Mouse (Mus musculus): ENCODE results near the gene Gdpd4. TPM values are rescaled to one million over a fixed set of nuclear protein-coding genes. Genes with fewer than 3 reads are reported as not detected.

Gene Gdpd4
- polyA plus RNA-seq, 1 experiment: not detected

- H3K27me3 ChIP-seq (ENCODE audit: control insufficient read depth, insufficient read depth, insufficient read length): peaks cover 30% of the 10 kb centered on the region
- no peak overlapping the region for H3ac ChIP-seq (ENCODE audit: control insufficient read depth, insufficient read length)
- H3K36me3 ChIP-seq (ENCODE audit: control insufficient read depth, insufficient read depth): no peaks in the 10 kb centered on the region
- H3K4me2 ChIP-seq (ENCODE audit: low read depth): no peak overlapping the region
- no peak for TF ChIP-seq POLR2AphosphoS2 (IDR thresholded peaks at IDR 0.05; ENCODE audit: insufficient read length, low read depth)
- TF ChIP-seq TCF12 (IDR thresholded peaks at IDR 0.05; ENCODE audit: insufficient read depth, poor library complexity, severe bottlenecking): no peak
- TF ChIP-seq E2F4 (IDR thresholded peaks at IDR 0.05; ENCODE audit: insufficient read depth): no peak
- no peak for TF ChIP-seq TCF3 (IDR thresholded peaks at IDR 0.05; ENCODE audit: insufficient read length, low read depth)
- TF ChIP-seq MAX (IDR thresholded peaks at IDR 0.05; ENCODE audit: low read depth): no peak
- TF ChIP-seq MYOG (IDR thresholded peaks at IDR 0.05; ENCODE audit: control insufficient read depth in 1 of 3, insufficient read depth in 1 of 3, insufficient read length in 2 of 3, low read depth in 2 of 3): no peak
- TF ChIP-seq REST (IDR thresholded peaks at IDR 0.05; ENCODE audit: insufficient read depth, insufficient read length): no peak
- TF ChIP-seq POLR2A (IDR thresholded peaks at IDR 0.05; ENCODE audit: insufficient read length, low read depth): no peak
- no peak for TF ChIP-seq CEBPB (IDR thresholded peaks at IDR 0.05; ENCODE audit: insufficient read depth, poor library complexity, severe bottlenecking)
- TF ChIP-seq MYOD1 (IDR thresholded peaks at IDR 0.05; ENCODE audit: control insufficient read depth in 1 of 3, insufficient read length in 2 of 3, low read depth in 2 of 3): no peak
- TF ChIP-seq USF1 (IDR thresholded peaks at IDR 0.05; ENCODE audit: low read depth): no peak
- TF ChIP-seq SRF (IDR thresholded peaks at IDR 0.05; ENCODE audit: control insufficient read depth, insufficient read length, low read depth): no peak
- no peak overlapping the region for H3K4me3 ChIP-seq
- H3K79me2 ChIP-seq (ENCODE audit: control insufficient read depth, insufficient read depth): no peaks in the 10 kb centered on the region
These were observed 151.9 kb downstream of the Gdpd4 start for GRCm38 (mm10) chr7:98071620-98072019.

GRCm38 (mm10) chr7:98077453-98077852, 157.7 kb downstream of the Gdpd4 start:
- Histone ChIP-seq H3K4me3 (no peak overlapping the region), H3K79me2 (ENCODE audit: control insufficient read depth, insufficient read depth) (no peaks in the 10 kb centered on the region), H3ac (ENCODE audit: control insufficient read depth, insufficient read length) (no peak overlapping the region), H3K36me3 (ENCODE audit: control insufficient read depth, insufficient read depth) (no peaks in the 10 kb centered on the region), H3K4me2 (ENCODE audit: low read depth) (no peak overlapping the region), H3K27me3 (ENCODE audit: control insufficient read depth, insufficient read depth, insufficient read length) (peaks cover 40% of the 10 kb centered on the region)
- TF ChIP-seq TCF3 (IDR thresholded peaks at IDR 0.05; ENCODE audit: insufficient read length, low read depth) (no peak), POLR2AphosphoS2 (IDR thresholded peaks at IDR 0.05; ENCODE audit: insufficient read length, low read depth) (no peak), MYOG (IDR thresholded peaks at IDR 0.05; ENCODE audit: control insufficient read depth in 1 of 3, insufficient read depth in 1 of 3, insufficient read length in 2 of 3, low read depth in 2 of 3) (no peak), TCF12 (IDR thresholded peaks at IDR 0.05; ENCODE audit: insufficient read depth, poor library complexity, severe bottlenecking) (no peak), MYOD1 (IDR thresholded peaks at IDR 0.05; ENCODE audit: control insufficient read depth in 1 of 3, insufficient read length in 2 of 3, low read depth in 2 of 3) (no peak), CEBPB (IDR thresholded peaks at IDR 0.05; ENCODE audit: insufficient read depth, poor library complexity, severe bottlenecking) (no peak), REST (IDR thresholded peaks at IDR 0.05; ENCODE audit: insufficient read depth, insufficient read length) (no peak)

DNA sequence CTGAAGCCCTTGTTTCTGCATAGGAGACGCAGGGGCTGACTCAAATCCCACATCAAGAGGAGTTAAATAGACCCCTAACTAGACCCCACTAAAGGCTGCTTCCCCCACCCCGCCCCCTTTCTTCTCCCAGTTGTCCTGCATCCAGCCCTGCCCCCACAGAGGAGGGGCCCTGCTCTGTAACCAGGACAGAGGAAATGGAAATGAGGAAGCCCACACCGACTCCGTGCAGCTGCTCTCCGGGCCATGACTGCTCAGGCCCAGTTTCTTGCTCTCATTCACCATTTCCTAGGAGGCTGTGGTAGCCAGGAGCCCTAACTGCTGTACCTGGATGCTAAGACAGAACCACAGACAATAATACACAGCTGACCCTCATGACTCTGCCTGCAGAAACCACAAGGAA, 162.6 kb downstream of the Gdpd4 start:
- Histone ChIP-seq H3K27me3 (ENCODE audit: control insufficient read depth, insufficient read depth, insufficient read length) (peaks cover 55% of the 10 kb centered on the region), H3K79me2 (ENCODE audit: control insufficient read depth, insufficient read depth) (no peaks in the 10 kb centered on the region), H3K4me2 (ENCODE audit: low read depth) (no peak overlapping the region), H3K4me3 (no peak overlapping the region), H3K36me3 (ENCODE audit: control insufficient read depth, insufficient read depth) (no peaks in the 10 kb centered on the region), H3ac (ENCODE audit: control insufficient read depth, insufficient read length) (no peak overlapping the region)
- no peak for TF ChIP-seq MYOD1 (IDR thresholded peaks at IDR 0.05; ENCODE audit: control insufficient read depth in 1 of 3, insufficient read length in 2 of 3, low read depth in 2 of 3)
- no peak for TF ChIP-seq POLR2AphosphoS2 (IDR thresholded peaks at IDR 0.05; ENCODE audit: insufficient read length, low read depth)
- no peak for TF ChIP-seq MYOG (IDR thresholded peaks at IDR 0.05; ENCODE audit: control insufficient read depth in 1 of 3, insufficient read depth in 1 of 3, insufficient read length in 2 of 3, low read depth in 2 of 3)
- TF ChIP-seq SRF (IDR thresholded peaks at IDR 0.05; ENCODE audit: control insufficient read depth, insufficient read length, low read depth): no peak
- TF ChIP-seq MAX (IDR thresholded peaks at IDR 0.05; ENCODE audit: low read depth): no peak
- no peak for TF ChIP-seq REST (IDR thresholded peaks at IDR 0.05; ENCODE audit: insufficient read depth, insufficient read length)
- no peak for TF ChIP-seq CEBPB (IDR thresholded peaks at IDR 0.05; ENCODE audit: insufficient read depth, poor library complexity, severe bottlenecking)
- no peak for TF ChIP-seq TCF3 (IDR thresholded peaks at IDR 0.05; ENCODE audit: insufficient read length, low read depth)
- no peak for TF ChIP-seq USF1 (IDR thresholded peaks at IDR 0.05; ENCODE audit: low read depth)
- TF ChIP-seq POLR2A (IDR thresholded peaks at IDR 0.05; ENCODE audit: insufficient read length, low read depth): no peak
- no peak for TF ChIP-seq E2F4 (IDR thresholded peaks at IDR 0.05; ENCODE audit: insufficient read depth)
- no peak for TF ChIP-seq TCF12 (IDR thresholded peaks at IDR 0.05; ENCODE audit: insufficient read depth, poor library complexity, severe bottlenecking)

- H3K79me2 ChIP-seq (ENCODE audit: control insufficient read depth, insufficient read depth): no peaks in the 10 kb centered on the region
- peaks cover 62% of the 10 kb centered on the region for H3K27me3 ChIP-seq (ENCODE audit: control insufficient read depth, insufficient read depth, insufficient read length)
- H3K4me2 ChIP-seq (ENCODE audit: low read depth): no peak overlapping the region
- TF ChIP-seq POLR2A (IDR thresholded peaks at IDR 0.05; ENCODE audit: insufficient read length, low read depth) (no peak), MYOD1 (IDR thresholded peaks at IDR 0.05; ENCODE audit: control insufficient read depth in 1 of 3, insufficient read length in 2 of 3, low read depth in 2 of 3) (no peak), SRF (IDR thresholded peaks at IDR 0.05; ENCODE audit: control insufficient read depth, insufficient read length, low read depth) (no peak), TCF12 (IDR thresholded peaks at IDR 0.05; ENCODE audit: insufficient read depth, poor library complexity, severe bottlenecking) (no peak), MAX (IDR thresholded peaks at IDR 0.05; ENCODE audit: low read depth) (no peak), CEBPB (IDR thresholded peaks at IDR 0.05; ENCODE audit: insufficient read depth, poor library complexity, severe bottlenecking) (no peak), USF1 (IDR thresholded peaks at IDR 0.05; ENCODE audit: low read depth) (no peak), MYOG (IDR thresholded peaks at IDR 0.05; ENCODE audit: control insufficient read depth in 1 of 3, insufficient read depth in 1 of 3, insufficient read length in 2 of 3, low read depth in 2 of 3) (no peak), TCF3 (IDR thresholded peaks at IDR 0.05; ENCODE audit: insufficient read length, low read depth) (no peak), E2F4 (IDR thresholded peaks at IDR 0.05; ENCODE audit: insufficient read depth) (no peak), POLR2AphosphoS2 (IDR thresholded peaks at IDR 0.05; ENCODE audit: insufficient read length, low read depth) (no peak), REST (IDR thresholded peaks at IDR 0.05; ENCODE audit: insufficient read depth, insufficient read length) (no peak)
- no peaks in the 10 kb centered on the region for H3K36me3 ChIP-seq (ENCODE audit: control insufficient read depth, insufficient read depth)
- H3ac ChIP-seq (ENCODE audit: control insufficient read depth, insufficient read length): no peak overlapping the region
- H3K4me3 ChIP-seq: no peak overlapping the region
These were observed 165.0 kb downstream of the Gdpd4 start for GRCm38 (mm10) chr7:98084541-98085293.
